Mouse (Mus musculus) myocyte (in vitro differentiated cells): Measurements from ENCODE around the gene Ctnnbl1. TPM values are rescaled to one million over a fixed set of nuclear protein-coding genes. Genes with fewer than 3 reads are reported as not detected.
A peak's percentile ranks its signal among the peaks of the same experiment; 100 is the strongest.

Source experiments
- H3K27me3 ChIP-seq: one replicate; pipeline ENCODE4 v1.6.1; 2011; ENCODE audit not compliant: control insufficient read depth, insufficient read depth, insufficient read length
- H3K36me3 ChIP-seq: one replicate; pipeline ENCODE4 v1.6.1; 2011; ENCODE audit not compliant: control insufficient read depth, insufficient read depth
- H3K4me2 ChIP-seq: one replicate; pipeline ENCODE4 v1.6.1; 2011; ENCODE audit warnings: low read depth, control low read depth
- H3K4me3 ChIP-seq: one replicate; pipeline ENCODE4 v1.5.1; 2011; ENCODE audit warnings: mild to moderate bottlenecking, control low read depth, moderate library complexity
- H3K79me2 ChIP-seq: one replicate; pipeline ENCODE4 v1.6.1; 2011; ENCODE audit not compliant: control insufficient read depth, insufficient read depth
- H3ac ChIP-seq: one replicate; pipeline ENCODE4 v1.6.1; 2011; ENCODE audit not compliant: control insufficient read depth, insufficient read length
- CEBPB ChIP-seq: IDR thresholded peaks from 2 replicates; pipeline ENCODE4 v1.6.1; 2011; ENCODE audit warnings: mild to moderate bottlenecking, moderate library complexity; ENCODE audit not compliant: poor library complexity, insufficient read depth, severe bottlenecking
- E2F4 ChIP-seq: IDR thresholded peaks from one replicate; pipeline ENCODE4 v1.6.1; 2011; ENCODE audit warnings: mild to moderate bottlenecking, control low read depth, moderate library complexity; ENCODE audit not compliant: insufficient read depth
- MAX ChIP-seq: IDR thresholded peaks from one replicate; pipeline ENCODE4 v1.6.1; 2011; ENCODE audit warnings: low read depth, mild to moderate bottlenecking, control low read depth
- MYOD1 ChIP-seq, 3 experiments: IDR thresholded peaks; one replicate each; pipeline ENCODE4 v1.6.1; 2011; ENCODE audit warnings: control low read depth in 2 of 3, low read depth in 2 of 3, mild to moderate bottlenecking in 2 of 3, moderate library complexity in 1 of 3; ENCODE audit not compliant: insufficient read length in 2 of 3, control insufficient read depth in 1 of 3
- MYOG ChIP-seq, 3 experiments: IDR thresholded peaks; one replicate each; pipeline ENCODE4 v1.6.1; 2011; ENCODE audit warnings: control low read depth in 2 of 3, low read depth in 2 of 3, mild to moderate bottlenecking in 2 of 3; ENCODE audit not compliant: insufficient read length in 2 of 3, control insufficient read depth in 1 of 3, insufficient read depth in 1 of 3
- POLR2A ChIP-seq: IDR thresholded peaks from one replicate; pipeline ENCODE4 v1.6.1; 2011; ENCODE audit warnings: low read depth, mild to moderate bottlenecking, control low read depth, moderate library complexity; ENCODE audit not compliant: insufficient read length
- POLR2AphosphoS2 ChIP-seq: IDR thresholded peaks from one replicate; pipeline ENCODE4 v1.6.1; 2011; ENCODE audit warnings: low read depth, control low read depth; ENCODE audit not compliant: insufficient read length
- REST ChIP-seq: IDR thresholded peaks from one replicate; pipeline ENCODE4 v1.6.1; 2011; ENCODE audit warnings: mild to moderate bottlenecking, control low read depth, moderate library complexity; ENCODE audit not compliant: insufficient read depth, insufficient read length
- SRF ChIP-seq: IDR thresholded peaks from one replicate; pipeline ENCODE4 v1.6.1; 2011; ENCODE audit warnings: low read depth; ENCODE audit not compliant: control insufficient read depth, insufficient read length
- TCF12 ChIP-seq: IDR thresholded peaks from one replicate; pipeline ENCODE4 v1.6.1; 2011; ENCODE audit warnings: mild to moderate bottlenecking, control low read depth; ENCODE audit not compliant: poor library complexity, insufficient read depth, severe bottlenecking
- TCF3 ChIP-seq: IDR thresholded peaks from one replicate; pipeline ENCODE4 v1.6.1; 2011; ENCODE audit warnings: low read depth, control low read depth; ENCODE audit not compliant: insufficient read length
- USF1 ChIP-seq: IDR thresholded peaks from one replicate; pipeline ENCODE4 v1.6.1; 2011; ENCODE audit warnings: low read depth, mild to moderate bottlenecking, control low read depth, moderate library complexity
- polyA plus RNA-seq: library from polyadenylated mRNA; unstranded; fragments of >200 nt; fragmentation: generic; extraction: Trizol; gene quantifications from one replicate; pipeline ENCODE4 v1.2.1, GENCODE M21; 2012; ENCODE audit warnings: missing spikeins

The Ctnnbl1 gene
- polyA plus RNA-seq, 1 experiment: 35.0 TPM

DNA sequence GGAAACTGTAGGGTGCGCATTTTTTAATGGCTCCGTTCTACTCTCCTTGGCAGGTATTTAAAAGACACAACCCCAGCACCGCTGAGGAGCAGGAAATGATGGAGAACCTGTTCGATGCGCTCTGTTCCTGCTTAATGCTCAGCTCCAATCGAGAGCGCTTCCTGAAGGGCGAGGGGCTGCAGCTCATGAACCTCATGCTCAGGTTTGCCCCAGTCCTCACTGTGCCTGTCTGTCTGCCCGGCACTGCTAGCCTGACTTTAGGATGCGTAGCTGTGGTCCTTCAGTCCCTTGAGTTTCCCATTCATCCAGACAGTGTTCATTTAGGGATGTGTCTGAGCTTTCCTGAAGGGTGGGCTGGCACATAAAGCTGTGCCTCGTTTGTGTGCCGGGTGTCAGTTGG, 82.2 kb downstream of the Ctnnbl1 start:
- Histone ChIP-seq H3K79me2 (no peaks in the 10 kb centered on the region), H3K36me3 (peaks cover 3% of the 10 kb centered on the region), H3K4me3 (no peak overlapping the region), H3K4me2 (no peak overlapping the region), H3K27me3 (no peaks in the 10 kb centered on the region), H3ac (no peak overlapping the region)
- no peak for TF ChIP-seq MYOG (IDR thresholded peaks at IDR 0.05; ENCODE audit: control insufficient read depth in 1 of 3, insufficient read depth in 1 of 3, insufficient read length in 2 of 3, low read depth in 2 of 3)
- TF ChIP-seq POLR2AphosphoS2: no peak
- TF ChIP-seq POLR2A: no peak
- TF ChIP-seq E2F4: no peak
- TF ChIP-seq REST: no peak
- TF ChIP-seq USF1: no peak
- TF ChIP-seq CEBPB: no peak
- no peak for TF ChIP-seq SRF
- TF ChIP-seq TCF12: no peak
- no peak for TF ChIP-seq TCF3
- TF ChIP-seq MYOD1 (IDR thresholded peaks at IDR 0.05; ENCODE audit: control insufficient read depth in 1 of 3, insufficient read length in 2 of 3, low read depth in 2 of 3): no peak
- no peak for TF ChIP-seq MAX

GRCm38 (mm10) chr2:157821259-157821658, 84.1 kb downstream of the Ctnnbl1 start:
- no peak overlapping the region for H3K4me3 ChIP-seq
- H3K4me2 ChIP-seq: no peak overlapping the region
- no peaks in the 10 kb centered on the region for H3K27me3 ChIP-seq
- H3ac ChIP-seq: no peak overlapping the region
- peaks cover 3% of the 10 kb centered on the region for H3K36me3 ChIP-seq
- no peaks in the 10 kb centered on the region for H3K79me2 ChIP-seq
- TF ChIP-seq TCF12 (no peak), MYOG (IDR thresholded peaks at IDR 0.05; ENCODE audit: control insufficient read depth in 1 of 3, insufficient read depth in 1 of 3, insufficient read length in 2 of 3, low read depth in 2 of 3) (no peak)

DNA sequence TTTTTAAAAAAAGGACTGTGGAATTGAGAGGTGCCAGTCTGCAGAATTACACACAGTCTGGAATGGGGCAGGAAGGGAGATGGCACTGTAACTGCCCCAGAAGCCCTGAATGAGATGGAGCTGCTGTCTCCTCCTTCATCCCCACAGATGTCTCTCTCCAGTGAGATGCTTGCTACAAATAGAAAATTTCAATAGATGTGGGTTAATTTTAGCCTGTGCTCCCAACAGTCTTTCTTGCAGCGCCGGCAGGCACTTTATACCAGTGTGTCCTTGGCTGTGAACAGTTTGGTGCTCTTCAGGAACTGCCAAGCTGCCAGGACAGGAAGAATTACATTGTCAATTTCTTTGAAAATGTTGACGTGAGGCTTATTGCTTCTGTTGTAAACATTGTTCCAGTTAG, 86.3 kb downstream of the Ctnnbl1 start:
- no peak overlapping the region for H3K4me2 ChIP-seq

GRCm38 (mm10) chr2:157824249-157824648, 87.0 kb downstream of the Ctnnbl1 start:
- Histone ChIP-seq H3K36me3 (peaks cover 3% of the 10 kb centered on the region), H3K4me3 (no peak overlapping the region), H3K4me2 (no peak overlapping the region), H3K27me3 (no peaks in the 10 kb centered on the region), H3ac (no peak overlapping the region), H3K79me2 (no peaks in the 10 kb centered on the region)
- TF ChIP-seq MAX (no peak), E2F4 (no peak), MYOD1 (IDR thresholded peaks at IDR 0.05; ENCODE audit: control insufficient read depth in 1 of 3, insufficient read length in 2 of 3, low read depth in 2 of 3) (peak; percentile 46 to 79 (median 52)), MYOG (IDR thresholded peaks at IDR 0.05; ENCODE audit: control insufficient read depth in 1 of 3, insufficient read depth in 1 of 3, insufficient read length in 2 of 3, low read depth in 2 of 3) (peak in 2 of 3 experiments; percentile 60 to 73), SRF (no peak)

More for the DNA sequence above, 86.3 kb downstream of the Ctnnbl1 start:
- H3K79me2 ChIP-seq: no peaks in the 10 kb centered on the region
- H3ac ChIP-seq: no peak overlapping the region
- H3K36me3 ChIP-seq: peaks cover 3% of the 10 kb centered on the region
- no peak overlapping the region for H3K4me3 ChIP-seq
- H3K27me3 ChIP-seq: no peaks in the 10 kb centered on the region
- TF ChIP-seq E2F4: no peak
- no peak for TF ChIP-seq CEBPB
- no peak for TF ChIP-seq MYOD1 (IDR thresholded peaks at IDR 0.05; ENCODE audit: control insufficient read depth in 1 of 3, insufficient read length in 2 of 3, low read depth in 2 of 3)
- TF ChIP-seq SRF: no peak

DNA sequence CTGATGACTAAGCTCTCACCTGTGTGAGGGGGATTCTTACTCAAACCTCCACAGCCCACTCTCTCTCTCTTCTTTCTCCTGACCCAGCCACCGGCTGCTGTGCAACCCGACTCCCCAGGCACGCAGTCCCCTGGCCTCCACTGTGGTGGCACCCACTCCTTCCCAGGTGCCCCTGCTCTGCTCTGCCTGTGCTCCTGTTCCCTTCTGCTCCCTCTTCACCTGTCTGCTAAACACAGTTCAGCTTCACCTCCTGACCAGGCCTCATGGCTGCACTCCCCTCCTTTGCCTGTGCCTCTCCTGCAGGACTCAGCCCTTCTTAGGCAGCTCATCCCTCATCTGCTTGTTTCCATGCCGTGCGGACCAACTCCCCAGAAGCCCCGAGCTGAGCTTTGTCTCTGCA, 92.9 kb downstream of the Ctnnbl1 start:
- Histone ChIP-seq H3K4me2 (no peak overlapping the region), H3K79me2 (no peaks in the 10 kb centered on the region)

More for the DNA sequence above, 92.9 kb downstream of the Ctnnbl1 start:
- peak in 1 of 3 experiments; percentile 11 for TF ChIP-seq MYOD1 (IDR thresholded peaks at IDR 0.05; ENCODE audit: control insufficient read depth in 1 of 3, insufficient read length in 2 of 3, low read depth in 2 of 3)
- no peak for TF ChIP-seq MYOG (IDR thresholded peaks at IDR 0.05; ENCODE audit: control insufficient read depth in 1 of 3, insufficient read depth in 1 of 3, insufficient read length in 2 of 3, low read depth in 2 of 3)
- Histone ChIP-seq H3K4me3 (no peak overlapping the region), H3K27me3 (no peaks in the 10 kb centered on the region), H3ac (no peak overlapping the region), H3K36me3 (no peaks in the 10 kb centered on the region)
